Mouse (Mus musculus) kidney, adult 2 months (tissue): Measurements from ENCODE around the gene Vax2.

Experiments used
- CTCF ChIP-seq: fragments of 200-500 bp; conservative IDR thresholded peaks from 2 replicates; pipeline ENCODE4 v1.5.1; 2011; ENCODE audit warnings: low read depth, mild to moderate bottlenecking, control low read depth, low read length, moderate library complexity, mixed read lengths; ENCODE audit not compliant: insufficient read depth, insufficient read length
- POLR2A ChIP-seq: fragments of 200-500 bp; IDR thresholded peaks from one replicate; pipeline ENCODE4 v1.6.1; 2011; ENCODE audit warnings: low read depth, low read length, control low read depth

DNA sequence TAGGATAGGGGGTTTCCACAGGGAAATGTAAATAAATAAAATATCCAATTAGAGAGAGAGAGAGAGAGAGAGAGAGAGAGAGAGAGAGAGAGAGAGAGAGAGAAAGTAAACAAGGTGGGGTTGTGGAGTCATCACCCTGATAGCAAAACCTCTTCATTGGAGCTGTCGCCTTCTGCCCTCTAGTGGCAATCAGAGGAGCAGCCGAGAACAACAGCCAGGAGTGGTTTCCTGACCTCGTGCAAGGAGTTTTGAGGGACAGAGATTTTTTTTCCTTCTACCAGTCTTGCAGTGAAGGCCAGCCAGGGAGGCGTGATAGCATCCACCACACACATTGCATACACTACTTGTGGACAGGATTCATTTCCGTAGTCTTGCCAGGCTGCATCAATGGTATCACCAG, 68.0 kb downstream of the Vax2 start:
- TF ChIP-seq CTCF (peak; percentile 86), POLR2A (no peak)
